Mouse (Mus musculus): ENCODE measurements around the gene Btnl4. TPM values are rescaled to one million over a fixed set of nuclear protein-coding genes. Genes with fewer than 3 reads are reported as not detected.

Gene Btnl4
- polyA plus RNA-seq, 1 experiment from 2014 or later, result not detected

Other genes with a start within 250 kb of the Btnl4 start
- gene H2-Ob, start 238.4 kb downstream of the Btnl4 start, polyA plus RNA-seq (2016; fragmentation: Nextera tagmentation; extraction: Ambion mirVana), result 0.24 TPM in 1 of 2 replicates, not detected in the other
- 4.7 and 5.3 TPM in 2 replicates for gene H2-Ab1, start 219.6 kb downstream of the Btnl4 start, polyA plus RNA-seq (2016; fragmentation: Nextera tagmentation; extraction: Ambion mirVana)
- gene H2-Aa, start 189.5 kb downstream of the Btnl4 start, polyA plus RNA-seq (2016; fragmentation: Nextera tagmentation; extraction: Ambion mirVana), result not detected in 2 replicates
- 1.0 and 1.3 TPM in 2 replicates for gene H2-Eb1, start 171.5 kb downstream of the Btnl4 start, polyA plus RNA-seq (2016; fragmentation: Nextera tagmentation; extraction: Ambion mirVana)
- gene H2-Eb2, start 151.7 kb downstream of the Btnl4 start, polyA plus RNA-seq (2016; fragmentation: Nextera tagmentation; extraction: Ambion mirVana), result not detected in 2 replicates
- not detected in 2 replicates for gene Btnl2, start 122.5 kb downstream of the Btnl4 start, polyA plus RNA-seq (2016; fragmentation: Nextera tagmentation; extraction: Ambion mirVana)
- not detected in 2 replicates for gene Btnl1, start 100.2 kb downstream of the Btnl4 start, polyA plus RNA-seq (2016; fragmentation: Nextera tagmentation; extraction: Ambion mirVana)
- gene BC051142, start 78.5 kb downstream of the Btnl4 start, polyA plus RNA-seq (2016; fragmentation: Nextera tagmentation; extraction: Ambion mirVana), result 1.4 and 2.0 TPM in 2 replicates
- gene Btnl6, start 40.0 kb upstream of the Btnl4 start, polyA plus RNA-seq (2016; fragmentation: Nextera tagmentation; extraction: Ambion mirVana), result not detected in 2 replicates
- 9.1 and 12.5 TPM in 2 replicates for gene Notch4, start 87.0 kb upstream of the Btnl4 start, polyA plus RNA-seq (2016; fragmentation: Nextera tagmentation; extraction: Ambion mirVana)
- 8.1 and 8.4 TPM in 2 replicates for gene Gpsm3, start 112.5 kb upstream of the Btnl4 start, polyA plus RNA-seq (2016; fragmentation: Nextera tagmentation; extraction: Ambion mirVana)
- 17.7 and 17.8 TPM in 2 replicates for gene Pbx2, start 113.9 kb upstream of the Btnl4 start, polyA plus RNA-seq (2016; fragmentation: Nextera tagmentation; extraction: Ambion mirVana)
- 2.0 and 2.7 TPM in 2 replicates for gene Ager, start 120.5 kb upstream of the Btnl4 start, polyA plus RNA-seq (2016; fragmentation: Nextera tagmentation; extraction: Ambion mirVana)
- gene Rnf5, start 126.4 kb upstream of the Btnl4 start, polyA plus RNA-seq (2016; fragmentation: Nextera tagmentation; extraction: Ambion mirVana), result 202 and 223 TPM in 2 replicates
- 68.1 and 104 TPM in 2 replicates for gene Agpat1, start 126.9 kb upstream of the Btnl4 start, polyA plus RNA-seq (2016; fragmentation: Nextera tagmentation; extraction: Ambion mirVana)
- 6.0 and 6.1 TPM in 2 replicates for gene Egfl8, start 138.7 kb upstream of the Btnl4 start, polyA plus RNA-seq (2016; fragmentation: Nextera tagmentation; extraction: Ambion mirVana)
- gene Ppt2, start 151.2 kb upstream of the Btnl4 start, polyA plus RNA-seq (2016; fragmentation: Nextera tagmentation; extraction: Ambion mirVana), result 22.7 and 28.7 TPM in 2 replicates
- gene Prrt1, start 152.2 kb upstream of the Btnl4 start, polyA plus RNA-seq (2016; fragmentation: Nextera tagmentation; extraction: Ambion mirVana), result 0.58 and 1.4 TPM in 2 replicates
- 19.4 and 19.6 TPM in 2 replicates for gene Fkbpl, start 167.4 kb upstream of the Btnl4 start, polyA plus RNA-seq (2016; fragmentation: Nextera tagmentation; extraction: Ambion mirVana)
- 111 and 118 TPM in 2 replicates for gene Atf6b, start 169.8 kb upstream of the Btnl4 start, polyA plus RNA-seq (2016; fragmentation: Nextera tagmentation; extraction: Ambion mirVana)
- gene Tnxb, start 193.2 kb upstream of the Btnl4 start, polyA plus RNA-seq (2016; fragmentation: Nextera tagmentation; extraction: Ambion mirVana), result 0.01 and 0.02 TPM in 2 replicates

All from hindbrain, embryonic 10.5 days (tissue).